ENCODE assay signal across 8 mouse cellular contexts in the genomic region with DNA sequence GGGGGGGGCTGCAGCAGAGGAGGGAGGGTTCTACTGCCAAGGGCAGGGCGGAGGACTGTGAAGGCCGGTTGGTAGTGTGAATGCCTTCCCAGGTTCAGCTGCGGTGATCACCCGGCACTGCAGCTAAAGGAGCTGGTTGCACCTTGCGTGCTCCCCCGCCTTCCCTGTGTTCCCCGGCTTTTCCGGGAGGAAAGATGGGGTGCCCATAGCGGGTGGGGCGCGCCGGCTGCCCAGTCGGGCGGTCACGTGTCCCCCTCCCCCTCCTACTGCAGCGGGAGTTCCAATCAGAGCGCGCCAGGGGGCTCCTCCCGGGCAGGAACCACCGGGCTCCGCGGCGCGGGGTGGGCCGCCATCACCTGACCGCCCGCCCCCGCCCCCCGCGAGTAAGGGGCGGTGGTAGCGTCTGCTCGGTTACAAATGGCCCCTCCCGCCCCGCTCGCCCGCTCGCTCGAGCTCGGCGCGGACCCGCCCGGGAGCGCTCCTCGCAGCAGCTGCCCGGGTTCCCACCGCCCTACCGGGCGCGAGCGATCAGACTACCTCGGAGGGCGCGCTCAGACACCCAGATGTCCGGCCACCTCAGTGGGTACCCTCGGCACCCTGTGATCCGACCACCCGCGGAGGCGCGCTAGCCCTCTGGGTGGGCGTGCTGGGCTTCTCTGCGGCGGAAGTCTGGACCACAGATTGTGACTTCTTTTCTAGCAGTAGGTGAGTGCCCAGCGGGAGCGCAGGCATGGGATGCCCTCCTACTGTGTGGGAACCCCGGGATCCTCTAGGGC.
DNase-seq lines count a peak whose midpoint lies in the region; ATAC-seq and TF ChIP-seq lines count a peak whose summit lies in the region.

No protein-coding gene starts in this region.

- no peak; the same call in 1 of the 2 replicates for TF ChIP-seq CTCF in forebrain, postnatal 0 days (IDR thresholded peaks at IDR 0.05; ENCODE audit: low read depth)

- H3K36me3 ChIP-seq in forebrain, postnatal 0 days (ENCODE audit: insufficient read depth) = no peaks in the 10 kb centered on the region
- no peaks in the 10 kb centered on the region; the same call in 1 of the 2 replicates for H3K36me3 ChIP-seq in hindbrain, embryonic 14.5 days (replicated peaks; ENCODE audit: control insufficient read depth, insufficient read depth)
- H3K36me3 ChIP-seq in midbrain, embryonic 12.5 days = no peaks in the 10 kb centered on the region
- no peaks in the 10 kb centered on the region for H3K36me3 ChIP-seq in stomach, embryonic 15.5 days

- peak overlapping the region; percentile 75 for H3K4me2 ChIP-seq in forebrain, postnatal 0 days (ENCODE audit: low read depth)
- peak overlapping the region; percentile 76 for H3K4me2 ChIP-seq in hindbrain, embryonic 14.5 days (replicated peaks)
- peak overlapping the region; percentile 87 for H3K4me2 ChIP-seq in midbrain, embryonic 12.5 days (replicated peaks)
- peak overlapping the region; percentile 94 for H3K4me2 ChIP-seq in stomach, embryonic 15.5 days

- H3K9me3 ChIP-seq in forebrain, postnatal 0 days (ENCODE audit: low read length) = no peaks in the 10 kb centered on the region
- peaks cover 3% of the 10 kb centered on the region; the same call in 1 of the 2 replicates for H3K9me3 ChIP-seq in hindbrain, embryonic 14.5 days (ENCODE audit: control insufficient read depth, low read length)
- no peaks in the 10 kb centered on the region for H3K9me3 ChIP-seq in midbrain, embryonic 12.5 days
- H3K9me3 ChIP-seq in stomach, embryonic 15.5 days = no peaks in the 10 kb centered on the region

- H3K27me3 ChIP-seq in forebrain, postnatal 0 days (ENCODE audit: insufficient read depth, low read length) = peaks cover 40% of the 10 kb centered on the region
- H3K27me3 ChIP-seq in hindbrain, embryonic 14.5 days (ENCODE audit: control insufficient read depth, insufficient read depth, low read length) = peaks cover 68% of the 10 kb centered on the region
- H3K27me3 ChIP-seq in midbrain, embryonic 12.5 days = peaks cover 95% of the 10 kb centered on the region
- peaks cover 79% of the 10 kb centered on the region for H3K27me3 ChIP-seq in stomach, embryonic 15.5 days (replicated peaks)

- DNase-seq in adrenal gland, adult (ENCODE audit: inconsistent age in 2 of 2, low spot score in 1 of 2) = peak; percentile 57 to 76
- DNase-seq in cerebellum, adult 18-20 months = peak; percentile 23 to 27
- DNase-seq in forebrain, postnatal 0 days = peak; percentile 94
- DNase-seq in hindbrain, embryonic 14.5 days (ENCODE audit: low spot score) = peak; percentile 84
- peak; percentile 92 to 96 for DNase-seq in left cerebral cortex, adult 9 months (ENCODE audit: low spot score in 2 of 2)

- ATAC-seq in forebrain, postnatal 0 days = peak; percentile 85
- peak; percentile 87 for ATAC-seq in hindbrain, embryonic 14.5 days (ENCODE audit: low FRiP score)
- ATAC-seq in midbrain, embryonic 12.5 days (ENCODE audit: low FRiP score, low read depth) = peak; percentile 83
- peak; percentile 83 for ATAC-seq in stomach, embryonic 15.5 days (ENCODE audit: insufficient read depth, low FRiP score, low read depth)
- no peak for ATAC-seq in erythroid progenitor cell, adult 5-6 weeks (replicated peaks; ENCODE audit: low FRiP score, poor library complexity, severe bottlenecking)

- H3K27ac ChIP-seq in forebrain, postnatal 0 days (ENCODE audit: low read depth, low read length) = peak overlapping the region; percentile 75
- H3K27ac ChIP-seq in hindbrain, embryonic 14.5 days = peak overlapping the region; percentile 89
- H3K27ac ChIP-seq in midbrain, embryonic 12.5 days (replicated peaks) = peak overlapping the region; percentile 58
- no peak overlapping the region for H3K27ac ChIP-seq in stomach, embryonic 15.5 days

- H3K4me1 ChIP-seq in forebrain, postnatal 0 days (ENCODE audit: insufficient read depth) = 0 out of 2 replicates have a peak, but pooled peaks cover 3% of the 10 kb centered on the region
- H3K4me1 ChIP-seq in hindbrain, embryonic 14.5 days (replicated peaks; ENCODE audit: control insufficient read depth, insufficient read depth, low read length) = peaks cover 17% of the 10 kb centered on the region; the same call in 1 of the 2 replicates
- peaks cover 32% of the 10 kb centered on the region for H3K4me1 ChIP-seq in midbrain, embryonic 12.5 days
- peaks cover 28% of the 10 kb centered on the region for H3K4me1 ChIP-seq in stomach, embryonic 15.5 days

- H3K9ac ChIP-seq in forebrain, postnatal 0 days = peak overlapping the region; percentile 69
- peak overlapping the region; percentile 75 for H3K9ac ChIP-seq in hindbrain, embryonic 14.5 days
- H3K9ac ChIP-seq in midbrain, embryonic 12.5 days (replicated peaks) = peak overlapping the region; percentile 68
- peak overlapping the region; percentile 25; the same call in 1 of the 2 replicates for H3K9ac ChIP-seq in stomach, embryonic 15.5 days

- H3K4me3 ChIP-seq in forebrain, postnatal 0 days (ENCODE audit: low read depth, low read length) = peak overlapping the region; percentile 76
- H3K4me3 ChIP-seq in hindbrain, embryonic 14.5 days (replicated peaks; ENCODE audit: low read length) = peak overlapping the region; percentile 74
- H3K4me3 ChIP-seq in midbrain, embryonic 12.5 days = peak overlapping the region; percentile 62
- peak overlapping the region; percentile 50 for H3K4me3 ChIP-seq in stomach, embryonic 15.5 days (replicated peaks)

- WGBS in forebrain, postnatal 0 days = 3% methylated on average over 68 of the region's 68 CpGs
- under 1% methylated on average over 57 of the region's 68 CpGs for WGBS in hindbrain, embryonic 14.5 days
- WGBS in midbrain, embryonic 12.5 days = under 1% methylated on average over 63 of the region's 68 CpGs
- WGBS in stomach, embryonic 15.5 days = under 1% methylated on average over 53 of the region's 68 CpGs

Comparison
In these comparisons a context has a peak if more than half of its experiments do, and no peak if none do; other contexts are left out.
1. DNase-seq: peak in every context shown above with its lines; median percentile 94 in forebrain, postnatal 0 days; 94 in left cerebral cortex, adult 9 months; 84 in hindbrain, embryonic 14.5 days; 66 in adrenal gland, adult; 25 in cerebellum, adult 18-20 months.
2. H3K9ac ChIP-seq: peak in every context shown above with its lines; median percentile 75 in hindbrain, embryonic 14.5 days; 69 in forebrain, postnatal 0 days; 68 in midbrain, embryonic 12.5 days; 25 in stomach, embryonic 15.5 days.